Mouse (Mus musculus): ENCODE results near the gene Hfe. TPM values are rescaled to one million over a fixed set of nuclear protein-coding genes. Genes with fewer than 3 reads are reported as not detected.
A peak's percentile ranks its signal among the peaks of the same experiment; 100 is the strongest.

Hfe gene
- polyA plus RNA-seq, 1 experiment from 2014 or later, result 3.7 TPM

DNA sequence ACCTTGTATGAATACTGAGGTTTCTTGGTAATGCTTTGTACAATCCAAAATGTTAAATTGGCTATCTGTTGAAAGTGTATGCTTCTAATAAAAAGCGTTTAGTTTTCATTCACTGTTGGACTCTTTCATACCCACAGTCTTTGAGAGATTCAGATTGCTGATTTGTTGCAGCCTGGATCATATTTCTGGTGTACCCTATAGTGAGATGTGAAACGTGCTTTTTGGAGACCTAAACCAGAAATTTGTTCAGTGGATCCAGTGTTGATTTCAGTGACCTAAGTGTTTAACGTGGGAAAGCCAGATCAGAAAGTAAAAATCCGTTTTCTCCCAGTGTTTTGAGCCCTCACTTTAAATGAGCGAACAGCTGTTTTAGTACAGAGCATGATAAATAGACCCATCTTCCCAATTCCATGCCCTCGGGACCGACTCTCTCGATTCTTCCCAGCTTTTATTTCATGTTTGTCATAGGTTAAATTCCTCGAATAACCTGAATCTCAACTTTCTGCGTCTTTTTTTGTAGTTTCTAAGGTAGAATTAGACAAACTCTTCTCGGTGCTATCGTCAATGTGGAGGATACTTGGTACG, 29.7 kb upstream of the Hfe start:
- DNase-seq (ENCODE audit: low spot score), result peak; percentile 38
- no peak for ATAC-seq (ENCODE audit: insufficient number of reproducible peaks, low FRiP score, low TSS enrichment, low read depth)
- peak overlapping the region; percentile 48 for H3K4me3 ChIP-seq (ENCODE audit: low read depth, low read length)

GRCm38 (mm10) chr13:23739922-23740252, 29.2 kb upstream of the Hfe start:
- Histone ChIP-seq H3K9ac (ENCODE audit: low read length) (peak overlapping the region; percentile 77), H3K4me2 (ENCODE audit: low read depth, severe bottlenecking) (peak overlapping the region; percentile 70), H3K27ac (replicated peaks; ENCODE audit: low read depth, low read length) (peak overlapping the region; percentile 99), H3K9me3 (ENCODE audit: control insufficient read depth, low read length) (no peaks in the 10 kb centered on the region), H3K4me1 (ENCODE audit: control insufficient read depth, insufficient read depth, low read length) (no peaks in the 10 kb centered on the region), H3K36me3 (ENCODE audit: control insufficient read depth, insufficient read depth, low read length) (no peaks in the 10 kb centered on the region), H3K4me3 (ENCODE audit: low read depth, low read length) (peak overlapping the region; percentile 48), H3K27me3 (ENCODE audit: control insufficient read depth, insufficient read depth, low read length) (no peaks in the 10 kb centered on the region)
- ATAC-seq (ENCODE audit: insufficient number of reproducible peaks, low FRiP score, low TSS enrichment, low read depth) (no peak), DNase-seq (ENCODE audit: low spot score) (no peak)
- under 1% methylated on average over 14 of the region's 14 CpGs for WGBS

More for the DNA sequence above, 29.7 kb upstream of the Hfe start:
- peak overlapping the region; percentile 99 for H3K27ac ChIP-seq (replicated peaks; ENCODE audit: low read depth, low read length)
- peak overlapping the region; percentile 77 for H3K9ac ChIP-seq (ENCODE audit: low read length)
- H3K9me3 ChIP-seq (ENCODE audit: control insufficient read depth, low read length), result no peaks in the 10 kb centered on the region
- 31% methylated on average over 13 of the region's 13 CpGs for WGBS
- H3K36me3 ChIP-seq (ENCODE audit: control insufficient read depth, insufficient read depth, low read length), result no peaks in the 10 kb centered on the region
- H3K4me2 ChIP-seq (ENCODE audit: low read depth, severe bottlenecking), result peak overlapping the region; percentile 70
- H3K27me3 ChIP-seq (ENCODE audit: control insufficient read depth, insufficient read depth, low read length), result no peaks in the 10 kb centered on the region
- H3K4me1 ChIP-seq (ENCODE audit: control insufficient read depth, insufficient read depth, low read length), result no peaks in the 10 kb centered on the region

- peak; percentile 97 for DNase-seq (ENCODE audit: low spot score)
- H3K27me3 ChIP-seq (ENCODE audit: control insufficient read depth, insufficient read depth, low read length), result no peaks in the 10 kb centered on the region
- peak overlapping the region; percentile 48 for H3K4me3 ChIP-seq (ENCODE audit: low read depth, low read length)
- peak; percentile 88 for ATAC-seq (ENCODE audit: insufficient number of reproducible peaks, low FRiP score, low TSS enrichment, low read depth)
- no peaks in the 10 kb centered on the region for H3K36me3 ChIP-seq (ENCODE audit: control insufficient read depth, insufficient read depth, low read length)
- H3K4me1 ChIP-seq (ENCODE audit: control insufficient read depth, insufficient read depth, low read length), result no peaks in the 10 kb centered on the region
- WGBS, result under 1% methylated on average over 39 of the region's 39 CpGs
- peak overlapping the region; percentile 70 for H3K4me2 ChIP-seq (ENCODE audit: low read depth, severe bottlenecking)
- no peaks in the 10 kb centered on the region for H3K9me3 ChIP-seq (ENCODE audit: control insufficient read depth, low read length)
- H3K27ac ChIP-seq (replicated peaks; ENCODE audit: low read depth, low read length), result peak overlapping the region; percentile 99
- H3K9ac ChIP-seq (ENCODE audit: low read length), result peak overlapping the region; percentile 77
Observed at GRCm38 (mm10) chr13:23739069-23739921, 28.6 kb upstream of the Hfe start.

- DNase-seq (ENCODE audit: low spot score), result peak; percentile 95
- WGBS, result under 1% methylated on average over 32 of the region's 38 CpGs
Observed at GRCm38 (mm10) chr13:23738677-23739068, 28.0 kb upstream of the Hfe start, which contains the start of gene Hist1h1c. Gene Hist1h1c (plus strand): TSS chr13:23738808.

GRCm38 (mm10) chr13:23738041-23738440, 27.4 kb upstream of the Hfe start:
- Histone ChIP-seq H3K4me3 (ENCODE audit: low read depth, low read length) (peak overlapping the region; percentile 48; the same call in 1 of the 2 replicates), H3K4me1 (ENCODE audit: control insufficient read depth, insufficient read depth, low read length) (no peaks in the 10 kb centered on the region), H3K36me3 (ENCODE audit: control insufficient read depth, insufficient read depth, low read length) (no peaks in the 10 kb centered on the region), H3K27ac (replicated peaks; ENCODE audit: low read depth, low read length) (peak overlapping the region; percentile 99), H3K4me2 (ENCODE audit: low read depth, severe bottlenecking) (peak overlapping the region; percentile 70), H3K9me3 (ENCODE audit: control insufficient read depth, low read length) (no peaks in the 10 kb centered on the region), H3K27me3 (ENCODE audit: control insufficient read depth, insufficient read depth, low read length) (no peaks in the 10 kb centered on the region), H3K9ac (ENCODE audit: low read length) (peak overlapping the region; percentile 77)
- DNase-seq (ENCODE audit: low spot score) (peak; percentile 34), ATAC-seq (ENCODE audit: insufficient number of reproducible peaks, low FRiP score, low TSS enrichment, low read depth) (no peak)
- WGBS, result 27% methylated on average over 4 of the region's 4 CpGs

More at GRCm38 (mm10) chr13:23738677-23739068, 28.0 kb upstream of the Hfe start, which contains the start of gene Hist1h1c:
- peak within 1 kb of the TSS; percentile 77 for H3K9ac ChIP-seq (ENCODE audit: low read length)
- H3K4me3 ChIP-seq (ENCODE audit: low read depth, low read length), result peak within 1 kb of the TSS; percentile 48
- no peaks in the 10 kb centered on the region for H3K4me1 ChIP-seq (ENCODE audit: control insufficient read depth, insufficient read depth, low read length)
- H3K27ac ChIP-seq (replicated peaks; ENCODE audit: low read depth, low read length), result peak within 1 kb of the TSS; percentile 99
- H3K9me3 ChIP-seq (ENCODE audit: control insufficient read depth, low read length), result no peaks in the 10 kb centered on the region
- peak; percentile 92 for ATAC-seq (ENCODE audit: insufficient number of reproducible peaks, low FRiP score, low TSS enrichment, low read depth)
- peak within 1 kb of the TSS; percentile 70 for H3K4me2 ChIP-seq (ENCODE audit: low read depth, severe bottlenecking)
- no peaks in the 10 kb centered on the region for H3K36me3 ChIP-seq (ENCODE audit: control insufficient read depth, insufficient read depth, low read length)
- no peaks in the 10 kb centered on the region for H3K27me3 ChIP-seq (ENCODE audit: control insufficient read depth, insufficient read depth, low read length)

GRCm38 (mm10) chr13:23737091-23737490, 26.4 kb upstream of the Hfe start:
- peak; percentile 18 for DNase-seq (ENCODE audit: low spot score)
- Histone ChIP-seq H3K27ac (replicated peaks; ENCODE audit: low read depth, low read length) (no peak overlapping the region), H3K9me3 (ENCODE audit: control insufficient read depth, low read length) (no peaks in the 10 kb centered on the region), H3K27me3 (ENCODE audit: control insufficient read depth, insufficient read depth, low read length) (no peaks in the 10 kb centered on the region), H3K36me3 (ENCODE audit: control insufficient read depth, insufficient read depth, low read length) (no peaks in the 10 kb centered on the region), H3K4me1 (ENCODE audit: control insufficient read depth, insufficient read depth, low read length) (no peaks in the 10 kb centered on the region), H3K4me3 (ENCODE audit: low read depth, low read length) (no peak overlapping the region), H3K9ac (ENCODE audit: low read length) (no peak overlapping the region), H3K4me2 (ENCODE audit: low read depth, severe bottlenecking) (no peak overlapping the region)
- ATAC-seq (ENCODE audit: insufficient number of reproducible peaks, low FRiP score, low TSS enrichment, low read depth), result no peak
- WGBS, result 81% methylated on average over 5 of the region's 5 CpGs

GRCm38 (mm10) chr13:23732156-23732804, 21.6 kb upstream of the Hfe start:
- Histone ChIP-seq H3K9me3 (ENCODE audit: control insufficient read depth, low read length) (no peaks in the 10 kb centered on the region), H3K27ac (replicated peaks; ENCODE audit: low read depth, low read length) (no peak overlapping the region), H3K4me1 (ENCODE audit: control insufficient read depth, insufficient read depth, low read length) (no peaks in the 10 kb centered on the region), H3K4me3 (ENCODE audit: low read depth, low read length) (no peak overlapping the region), H3K27me3 (ENCODE audit: control insufficient read depth, insufficient read depth, low read length) (no peaks in the 10 kb centered on the region), H3K36me3 (ENCODE audit: control insufficient read depth, insufficient read depth, low read length) (no peaks in the 10 kb centered on the region), H3K4me2 (ENCODE audit: low read depth, severe bottlenecking) (no peak overlapping the region), H3K9ac (ENCODE audit: low read length) (no peak overlapping the region)
- DNase-seq (ENCODE audit: low spot score), result peak; percentile 24
- no peak for ATAC-seq (ENCODE audit: insufficient number of reproducible peaks, low FRiP score, low TSS enrichment, low read depth)
- WGBS, result 26% methylated on average over 8 of the region's 8 CpGs

DNA sequence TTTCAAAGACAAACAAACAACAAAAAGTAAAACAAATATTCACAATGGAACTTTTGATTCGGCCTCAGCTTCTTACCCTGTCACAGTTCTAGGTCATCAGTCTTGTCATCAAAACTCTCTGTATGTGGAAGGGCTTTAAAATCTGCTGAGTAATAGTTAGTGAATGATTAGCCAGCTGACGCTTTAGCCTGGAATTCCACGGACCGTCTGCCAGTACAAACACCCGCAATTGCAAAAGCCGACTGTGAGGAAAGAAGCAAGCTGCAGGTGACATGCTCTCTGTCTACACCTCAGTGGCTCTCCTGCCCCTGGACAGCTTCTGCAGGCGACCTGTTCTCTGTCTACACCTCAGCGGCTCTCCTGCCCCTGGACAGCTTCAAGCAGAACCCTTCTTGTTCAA, 19.8 kb upstream of the Hfe start:
- Histone ChIP-seq H3K4me2 (ENCODE audit: low read depth, severe bottlenecking) (no peak overlapping the region), H3K9ac (ENCODE audit: low read length) (no peak overlapping the region), H3K4me3 (ENCODE audit: low read depth, low read length) (no peak overlapping the region), H3K27me3 (ENCODE audit: control insufficient read depth, insufficient read depth, low read length) (no peaks in the 10 kb centered on the region), H3K27ac (replicated peaks; ENCODE audit: low read depth, low read length) (no peak overlapping the region), H3K36me3 (ENCODE audit: control insufficient read depth, insufficient read depth, low read length) (no peaks in the 10 kb centered on the region), H3K9me3 (ENCODE audit: control insufficient read depth, low read length) (no peaks in the 10 kb centered on the region), H3K4me1 (ENCODE audit: control insufficient read depth, insufficient read depth, low read length) (no peaks in the 10 kb centered on the region)
- WGBS, result 52% methylated on average over 8 of the region's 8 CpGs
- no peak for ATAC-seq (ENCODE audit: insufficient number of reproducible peaks, low FRiP score, low TSS enrichment, low read depth)
- DNase-seq (ENCODE audit: low spot score), result peak; percentile 23
